Mouse (Mus musculus) C2C12 (cell line): ENCODE data around the gene Polk.

Source experiments
- CEBPB ChIP-seq: IDR thresholded peaks from one replicate; pipeline ENCODE4 v1.6.1; 2011; ENCODE audit warnings: low read depth, mild to moderate bottlenecking, control low read depth, moderate library complexity
- CTCF ChIP-seq: IDR thresholded peaks from one replicate; pipeline ENCODE4 v1.5.1; 2011; ENCODE audit not compliant: control insufficient read depth, insufficient read depth, insufficient read length
- FOSL1 ChIP-seq: IDR thresholded peaks from one replicate; pipeline ENCODE4 v1.8.0; 2011; ENCODE audit warnings: mild to moderate bottlenecking, low read length; ENCODE audit not compliant: poor library complexity, insufficient read depth, severe bottlenecking
- MAX ChIP-seq: IDR thresholded peaks from one replicate; pipeline ENCODE4 v1.6.1; 2011; ENCODE audit warnings: mild to moderate bottlenecking, control low read depth
- MYOD1 ChIP-seq: IDR thresholded peaks from one replicate; pipeline ENCODE4 v1.6.1; 2011; ENCODE audit warnings: low read depth; ENCODE audit not compliant: control insufficient read depth, insufficient read length
- USF1 ChIP-seq: IDR thresholded peaks from one replicate; pipeline ENCODE4 v1.6.1; 2011; ENCODE audit warnings: low read depth, mild to moderate bottlenecking, control low read depth, moderate library complexity

GRCm38 (mm10) chr13:96434899-96435331 lies 107.5 kb downstream of the Polk start:
- TF ChIP-seq CTCF = no peak
- TF ChIP-seq MYOD1 = no peak
- TF ChIP-seq MAX = no peak
- TF ChIP-seq CEBPB = no peak
- no peak for TF ChIP-seq USF1
- no peak for TF ChIP-seq FOSL1
